Mouse (Mus musculus) lung, adult 18-20 months (tissue): Measurements from ENCODE around the gene Alb.

Experiments
- DNase-seq, 2 experiments: peaks; one replicate each; pipeline ENCODE4 v3.0.0; 2022; ENCODE audit warnings: mixed read lengths in 2 of 2

The Alb gene

GRCm38 (mm10) chr5:90494308-90494707 lies 33.6 kb downstream of the Alb start:
- DNase-seq, result no peak

DNA sequence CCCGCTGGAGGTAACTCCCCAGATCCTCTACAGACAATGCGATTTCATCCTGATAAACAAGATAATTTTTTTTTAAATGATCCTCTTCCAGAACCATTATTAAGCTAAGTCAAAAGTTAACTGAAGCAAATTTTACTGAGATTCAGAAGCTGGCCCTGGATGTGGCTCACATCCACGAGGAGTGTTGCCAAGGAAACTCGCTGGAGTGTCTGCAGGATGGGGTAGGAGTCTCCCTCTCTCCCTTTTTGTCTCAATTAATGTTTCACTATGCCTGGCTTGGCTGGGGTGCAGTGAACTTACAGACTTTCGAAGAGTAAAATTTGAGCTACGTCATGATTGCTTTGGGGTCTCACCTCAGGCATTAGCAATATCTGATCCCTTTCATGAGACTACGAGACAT lies 38.8 kb downstream of the Alb start:
- no peak for DNase-seq

DNA sequence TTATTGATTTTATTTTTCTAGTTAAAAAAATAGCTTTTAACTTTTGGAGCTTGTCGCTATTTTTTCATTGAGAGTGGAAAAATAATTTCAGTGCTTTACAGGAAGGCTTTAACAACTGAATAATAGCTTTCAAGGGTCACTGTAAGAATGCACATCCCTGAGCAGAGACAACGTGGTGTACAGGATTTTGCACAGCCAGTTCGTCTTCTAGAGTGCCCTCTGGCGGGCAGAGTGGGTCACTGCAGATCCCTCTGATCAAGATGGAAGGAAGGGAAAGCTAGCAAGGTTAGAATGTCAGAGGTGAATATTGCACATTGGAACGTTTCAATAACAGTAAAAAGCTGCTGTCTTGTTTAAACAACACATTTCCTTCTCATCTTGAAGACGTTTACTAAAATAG lies 40.0 kb downstream of the Alb start:
- peak; percentile 54 for DNase-seq

DNA sequence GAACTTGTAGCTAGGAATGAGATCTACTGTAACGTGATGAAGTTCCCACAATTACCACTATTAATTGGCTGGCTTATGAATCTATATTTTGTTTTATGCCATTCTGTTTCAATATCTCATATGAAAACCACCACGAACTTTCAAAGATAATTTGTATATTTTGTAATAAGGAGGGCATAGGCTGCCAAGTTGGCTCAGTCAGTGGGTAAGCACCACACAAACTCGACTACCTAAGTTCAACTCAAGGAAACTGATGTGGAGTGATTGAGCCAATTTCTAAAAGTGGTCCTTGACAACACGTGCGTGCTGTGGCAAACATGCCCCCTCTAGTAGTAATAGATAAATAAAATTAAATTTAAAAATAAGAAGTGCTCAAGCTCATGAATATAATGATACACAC lies 41.1 kb downstream of the Alb start:
- DNase-seq, result no peak

DNA sequence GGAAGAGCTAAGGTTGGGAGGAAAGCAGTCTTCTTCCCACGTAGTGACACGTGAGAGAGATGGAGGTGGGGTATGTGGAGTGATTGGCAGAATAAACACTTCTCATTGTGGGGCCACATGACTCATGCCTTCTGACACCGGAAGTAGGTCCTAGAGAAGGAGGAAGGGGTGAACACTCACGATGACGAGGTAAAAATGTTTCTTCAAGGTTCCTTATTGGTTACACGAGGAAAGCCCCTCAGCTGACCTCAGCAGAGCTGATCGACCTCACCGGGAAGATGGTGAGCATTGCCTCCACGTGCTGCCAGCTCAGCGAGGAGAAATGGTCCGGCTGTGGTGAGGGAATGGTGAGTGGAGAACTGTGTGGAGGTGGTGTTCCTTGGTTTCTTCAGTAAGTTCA lies 44.0 kb downstream of the Alb start:
- peak in 1 of 2 experiments; percentile 5 for DNase-seq

- no peak for DNase-seq
Measured at GRCm38 (mm10) chr5:90506507-90506906, 45.8 kb downstream of the Alb start.

GRCm38 (mm10) chr5:90507411-90507949 lies 46.8 kb downstream of the Alb start:
- DNase-seq, result no peak

GRCm38 (mm10) chr5:90509828-90510592 lies 49.3 kb downstream of the Alb start:
- no peak for DNase-seq

GRCm38 (mm10) chr5:90512288-90512955 lies 51.7 kb downstream of the Alb start:
- no peak for DNase-seq

- no peak for DNase-seq
Measured at GRCm38 (mm10) chr5:90515561-90515960, 54.9 kb downstream of the Alb start.

- no peak for DNase-seq
Measured at GRCm38 (mm10) chr5:90518356-90519100, 57.8 kb downstream of the Alb start, which contains the start of gene Afm. Gene Afm, plus strand, starts transcription at chr5:90518932.
